Mouse (Mus musculus) spleen, embryonic (tissue): ENCODE results near the gene Saa4.
"Not testable (repeated sequence)": the region's sequence is repeated elsewhere in the genome, so short reads cannot be mapped to it uniquely, and the experiment has no call there.

Experiments
- CTCF ChIA-PET: fragments of 350-600 bp; sonication (Branson Sonifier 250); formaldehyde crosslinking; loops from one replicate; lab custom pipeline; 2022; lab: Charles Lee

Gene Saa4

DNA sequence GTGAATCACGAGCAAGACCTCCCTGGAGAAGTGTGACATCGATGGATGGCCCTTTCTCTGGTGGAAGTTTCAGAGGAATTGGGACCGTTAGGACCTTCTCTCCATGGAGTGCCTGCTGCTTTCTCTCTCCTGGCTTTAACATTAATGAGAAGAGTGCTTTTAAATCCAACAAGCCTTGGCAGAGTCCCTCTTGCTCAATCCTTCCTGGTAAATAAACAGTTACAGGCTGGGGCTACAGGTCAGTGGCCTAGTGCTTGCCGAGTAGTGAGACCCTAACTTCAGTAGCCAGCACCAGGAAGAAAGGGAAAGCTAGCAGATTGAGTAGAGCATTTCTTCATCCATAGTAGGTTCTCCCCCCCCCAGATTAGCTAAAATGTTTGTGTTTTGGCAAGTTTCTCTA, at the start of gene Saa4:
Gene Saa4, minus strand, starts transcription at position 146 of the 400 bp plus-strand sequence.
- CTCF ChIA-PET = no interaction called here

DNA sequence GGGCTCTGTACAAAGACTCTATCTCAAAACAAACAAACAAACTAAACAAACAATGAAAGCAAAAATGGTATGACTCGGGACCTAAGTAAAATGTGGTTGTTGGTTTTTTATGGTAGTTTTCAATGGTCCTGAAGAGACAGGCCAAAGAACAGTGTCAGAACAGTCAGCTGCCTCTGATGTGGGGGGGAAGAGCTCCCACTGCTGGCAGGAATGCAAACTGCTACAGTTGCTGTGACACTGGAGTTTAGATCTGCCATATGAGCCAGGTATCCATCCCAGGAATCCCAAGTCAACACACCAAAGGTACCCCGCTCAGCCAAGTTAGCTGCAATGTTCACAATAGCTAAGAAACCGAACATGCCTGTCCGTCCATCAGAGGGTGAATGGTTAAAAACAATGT, 38.3 kb upstream of the Saa4 start:
- CTCF ChIA-PET = interaction anchor here (1.2 to 1.3 kb wide), 2 partner anchors 55 to 106 kb away, joined by 3 to 5 read pairs; partner anchors contain the start of gene Saa3

DNA sequence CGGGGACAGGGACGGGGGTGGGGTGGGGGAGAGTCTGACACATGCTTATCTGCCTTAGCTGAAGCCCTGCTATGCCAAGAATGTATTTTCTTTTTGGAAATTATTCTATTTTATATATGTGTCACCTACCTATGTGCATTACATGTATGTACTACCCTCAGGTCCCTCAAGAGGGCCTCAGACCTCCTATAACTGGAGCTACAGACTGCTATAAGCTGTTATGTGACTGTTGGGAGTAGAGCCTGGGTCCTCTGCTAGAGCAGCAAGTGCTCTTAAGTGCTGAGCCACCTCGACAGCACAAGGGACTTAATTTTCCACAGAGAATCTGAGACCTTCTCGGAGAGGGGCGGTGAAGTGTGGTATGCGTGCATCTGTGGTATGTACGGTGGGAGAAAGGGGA, 36.0 kb upstream of the Saa4 start:
- CTCF ChIA-PET = no interaction called here

DNA sequence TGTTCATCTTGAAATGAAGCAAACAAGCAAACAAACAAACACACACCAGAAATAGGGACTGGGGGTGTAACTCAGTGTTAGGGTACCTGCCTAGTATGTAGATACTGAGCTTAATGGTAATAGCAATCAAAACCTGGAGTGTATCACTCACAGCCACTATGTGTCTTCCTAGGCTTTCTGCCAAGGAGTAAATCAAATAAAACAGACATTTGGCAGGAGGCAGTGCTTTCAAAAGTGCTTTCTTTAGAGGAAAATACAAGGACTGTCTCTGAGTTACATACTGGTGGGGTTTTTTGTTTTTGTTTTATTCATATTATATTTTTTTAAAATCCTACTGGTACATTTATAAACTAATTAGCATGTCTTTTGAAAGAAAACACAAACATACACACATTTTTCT, 35.0 kb upstream of the Saa4 start:
- CTCF ChIA-PET = no interaction called here

DNA sequence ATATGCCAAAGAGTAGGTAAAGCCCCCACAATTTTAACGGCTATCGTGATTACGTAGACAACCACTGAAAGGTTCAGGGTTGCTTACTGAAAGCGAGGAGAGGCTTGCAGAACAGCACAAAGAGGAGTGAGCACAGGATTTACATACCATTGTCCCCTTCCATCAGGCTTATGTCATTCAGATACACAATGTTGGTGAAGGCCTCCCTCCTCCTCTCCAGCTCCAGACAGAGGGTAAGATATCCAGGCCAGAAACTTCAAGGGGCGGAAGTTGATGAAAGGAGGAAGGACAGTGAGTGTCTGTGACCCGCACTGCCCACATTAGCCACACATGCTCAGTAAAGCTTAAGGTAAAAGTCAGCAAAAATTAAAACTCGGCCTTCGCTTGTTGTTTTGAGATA, 32.3 kb upstream of the Saa4 start:
- CTCF ChIA-PET = no interaction called here

DNA sequence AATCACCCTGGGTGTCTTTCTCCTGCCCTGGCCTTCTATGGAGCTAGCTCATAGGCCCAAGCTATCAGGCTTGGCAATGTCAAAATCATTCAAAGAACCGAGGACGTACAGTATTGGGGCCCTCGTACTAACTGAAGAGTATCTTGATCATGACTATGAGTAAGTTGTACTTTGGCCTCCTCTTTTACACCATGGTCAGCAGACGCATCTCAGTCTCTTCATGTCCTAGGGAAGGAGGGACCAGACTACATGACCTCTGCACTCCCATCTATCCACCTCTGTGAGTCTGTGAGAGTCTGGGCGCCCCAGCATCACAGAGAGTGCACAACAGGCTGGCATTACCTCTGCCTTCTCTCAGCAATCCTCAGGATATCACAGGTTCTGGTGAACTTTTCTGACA, 30.2 kb upstream of the Saa4 start:
- CTCF ChIA-PET = no interaction called here

DNA sequence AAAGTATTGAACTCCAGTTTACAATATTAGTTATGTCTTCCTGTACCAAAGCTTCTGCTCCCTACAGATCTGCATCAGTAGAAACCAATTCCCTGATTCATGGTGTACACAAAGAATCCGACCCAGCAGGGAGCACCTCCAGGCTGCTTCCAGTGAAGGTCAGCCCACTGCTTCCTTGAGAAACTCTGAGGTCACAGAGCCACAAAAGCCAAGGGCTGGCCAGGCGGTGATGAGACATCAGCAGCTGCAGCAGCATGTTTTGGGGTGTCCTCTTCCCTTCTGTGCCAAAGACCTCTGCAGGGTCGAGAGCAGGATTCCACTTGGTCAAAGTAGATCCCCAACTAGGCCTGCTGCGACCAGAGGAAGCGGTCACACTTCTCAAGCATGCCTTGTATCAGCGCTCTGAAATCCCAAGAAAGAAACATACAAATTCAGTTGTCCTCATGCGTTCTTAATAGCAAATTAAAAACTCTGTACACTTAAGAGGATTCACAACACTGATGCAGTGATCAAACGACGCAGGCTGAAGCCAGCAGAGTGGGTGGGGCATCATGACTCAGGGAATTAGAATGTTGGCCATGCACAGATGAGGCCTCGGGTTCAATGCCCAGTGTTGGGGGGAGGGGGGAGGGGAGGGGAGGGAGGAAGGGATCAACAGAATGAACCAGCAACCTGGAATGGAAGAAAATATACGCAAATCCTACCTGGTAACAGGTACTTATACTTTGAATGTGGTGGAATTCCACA, 28.8 kb upstream of the Saa4 start:
- CTCF ChIA-PET = no interaction called here

DNA sequence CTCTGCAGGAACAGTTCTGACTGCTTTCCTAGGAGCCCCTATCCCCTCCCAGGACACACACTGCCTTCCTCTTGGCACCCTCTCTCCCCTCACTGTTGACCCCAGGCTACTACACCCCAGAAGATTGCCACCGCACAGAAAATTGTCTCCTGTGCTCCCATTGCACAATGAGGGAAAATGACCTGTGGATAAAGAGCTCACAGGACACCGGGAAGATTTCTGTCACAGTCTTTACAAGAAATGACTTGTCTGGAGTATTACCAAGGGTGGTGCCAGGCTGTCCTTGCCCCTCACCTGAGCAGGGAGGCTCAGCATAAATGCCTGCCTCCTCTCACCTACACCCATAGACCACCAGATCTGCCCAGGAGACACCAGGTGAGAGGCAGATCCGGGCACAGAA, 19.1 kb upstream of the Saa4 start, which contains the start of gene Saa2:
Gene Saa2, plus strand, starts transcription at position 301 of the 400 bp plus-strand sequence.
- CTCF ChIA-PET = no interaction called here

DNA sequence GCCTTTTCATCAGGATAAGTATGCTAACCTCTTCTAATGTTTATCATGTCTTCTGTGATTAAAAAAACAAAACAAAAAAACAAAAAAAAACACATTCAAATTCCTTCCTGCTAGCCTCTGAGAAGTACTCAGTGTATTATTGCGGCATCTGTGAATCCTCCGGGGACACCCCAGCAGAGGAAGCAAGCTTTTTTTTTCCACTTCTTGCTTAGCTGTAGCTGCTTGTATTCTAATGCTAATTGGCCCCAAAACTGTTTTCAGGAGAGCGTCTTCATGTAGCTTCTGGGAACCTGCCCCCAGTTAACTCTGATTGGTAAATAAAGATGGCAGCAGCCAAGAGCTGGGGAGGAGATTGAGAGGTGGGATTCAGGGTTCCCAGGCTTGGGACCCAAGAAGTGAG, 16.1 kb upstream of the Saa4 start:
- CTCF ChIA-PET = no interaction called here

DNA sequence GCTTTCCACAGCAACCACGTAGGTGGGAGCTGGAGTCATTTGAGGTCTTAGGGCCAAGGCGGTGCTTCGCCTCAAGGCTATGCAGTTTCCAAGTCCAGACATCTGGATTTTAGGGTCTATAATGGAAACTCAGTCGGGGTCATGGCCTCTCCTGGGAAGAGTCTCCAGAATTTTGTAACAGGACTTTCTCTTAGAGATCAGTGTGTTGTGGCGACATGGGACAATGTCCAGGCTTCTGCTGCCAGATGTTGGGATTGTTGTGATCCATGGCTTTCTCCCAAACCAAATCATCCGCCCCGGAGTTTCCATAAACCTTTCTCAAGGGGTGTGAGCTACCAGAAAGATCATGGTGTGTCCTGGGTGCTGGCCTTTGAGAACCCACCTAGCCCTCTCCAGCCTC, 14.0 kb upstream of the Saa4 start:
- CTCF ChIA-PET = no interaction called here

DNA sequence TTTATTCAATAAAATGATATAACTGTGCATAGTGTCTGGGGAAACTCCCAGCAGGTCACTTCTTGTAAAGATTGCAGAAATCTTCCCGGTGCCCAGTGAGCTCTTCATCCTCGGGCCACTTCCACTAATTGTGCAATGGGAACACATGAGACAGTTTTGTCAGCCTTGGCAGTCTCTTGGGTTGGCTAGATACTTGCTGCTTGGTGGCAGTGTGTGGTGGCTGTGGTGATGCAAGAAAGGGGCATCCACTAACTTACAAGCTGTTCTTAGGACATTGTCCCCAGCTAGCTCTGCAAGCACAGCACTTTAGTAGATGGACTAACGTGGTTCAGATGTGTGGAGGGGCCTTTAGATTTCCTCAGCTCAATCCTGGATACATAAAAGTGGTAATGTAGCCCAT, 13.4 kb upstream of the Saa4 start:
- CTCF ChIA-PET = interaction anchor here (0.6 kb wide), 1 partner anchor 12 kb away, joined by 3 read pairs; no protein-coding TSS in a partner anchor

DNA sequence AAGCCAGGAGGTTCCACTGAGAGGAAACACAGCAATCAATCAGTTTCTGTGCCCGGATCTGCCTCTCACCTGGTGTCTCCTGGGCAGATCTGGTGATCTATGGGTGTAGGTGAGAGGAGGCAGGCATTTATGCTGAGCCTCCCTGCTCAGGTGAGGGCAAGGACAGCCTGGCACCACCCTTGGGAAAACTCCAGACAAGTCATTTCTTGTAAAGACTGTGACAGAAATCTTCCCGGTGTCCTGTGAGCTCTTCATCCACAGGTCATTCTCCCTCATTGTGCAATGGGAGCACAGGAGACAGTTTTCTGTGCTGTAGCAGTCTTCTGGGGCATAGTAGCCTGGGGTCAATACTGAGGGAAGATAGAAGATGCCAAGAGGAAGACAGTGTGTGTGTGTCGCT, 10.5 kb upstream of the Saa4 start, which contains the start of gene Saa1:
Gene Saa1, minus strand, starts transcription at position 101 of the 400 bp plus-strand sequence.
- CTCF ChIA-PET = not testable (repeated sequence)

DNA sequence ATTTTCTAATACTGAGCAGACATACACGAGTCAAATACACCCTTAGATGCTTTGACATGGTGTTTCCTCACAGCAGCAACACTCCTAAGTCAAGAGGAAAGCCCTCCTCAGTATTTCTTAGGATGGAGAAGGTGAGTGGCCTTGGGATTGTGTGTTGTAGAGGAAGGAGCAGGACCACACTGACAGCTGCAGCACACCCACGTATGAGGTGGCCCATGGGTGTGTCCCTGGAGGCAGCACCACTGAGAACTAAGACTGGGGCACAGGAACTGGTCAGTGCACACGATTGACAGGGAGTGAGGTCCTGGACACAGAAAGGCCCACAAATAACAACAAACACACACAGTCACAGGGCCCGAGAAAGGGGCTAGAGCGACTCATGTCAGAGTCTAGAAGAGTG, 7.6 kb upstream of the Saa4 start:
- CTCF ChIA-PET = not testable (repeated sequence)

DNA sequence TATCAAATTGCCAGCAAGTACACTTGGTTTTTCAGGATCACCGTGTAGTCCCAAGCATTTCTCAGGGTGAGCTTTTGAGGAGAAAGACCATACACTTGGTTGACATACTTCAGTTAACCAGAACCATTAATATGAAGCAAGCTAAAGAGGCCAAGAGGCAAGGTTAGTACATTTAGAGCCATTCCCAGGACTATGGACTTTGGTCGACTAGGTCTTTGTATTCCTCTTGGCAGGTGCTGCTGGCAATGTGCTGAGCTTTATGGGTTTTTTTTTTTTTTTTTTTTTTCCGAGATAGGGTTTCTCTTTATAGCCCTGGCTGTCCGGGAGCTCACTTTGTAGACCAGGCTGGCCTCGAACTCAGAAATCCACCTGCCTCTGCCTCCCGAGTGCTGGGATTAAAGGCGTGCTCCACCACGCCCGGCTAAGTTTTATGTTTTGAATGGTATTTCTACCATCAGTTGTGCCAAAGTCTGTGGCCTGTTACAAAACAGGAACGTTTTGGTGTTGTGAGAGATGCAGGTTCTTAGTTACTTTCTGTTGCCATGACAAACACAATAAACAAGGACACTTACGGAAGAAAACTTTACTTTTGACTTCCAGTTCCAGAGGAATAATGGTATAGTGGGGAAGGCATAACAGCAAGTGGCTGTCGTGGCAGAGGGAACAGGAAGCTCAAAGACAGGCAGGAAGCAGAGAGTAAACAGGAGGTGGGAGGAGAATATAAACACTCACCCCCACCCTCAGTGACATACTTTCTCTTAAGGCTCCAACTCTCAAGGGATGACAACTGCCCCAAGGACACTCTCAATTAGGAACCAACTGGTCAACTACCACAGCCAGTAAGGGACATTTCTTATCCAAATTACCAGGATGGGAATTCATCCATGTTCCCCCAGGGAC, 6.4 kb upstream of the Saa4 start:
- CTCF ChIA-PET = no interaction called here

DNA sequence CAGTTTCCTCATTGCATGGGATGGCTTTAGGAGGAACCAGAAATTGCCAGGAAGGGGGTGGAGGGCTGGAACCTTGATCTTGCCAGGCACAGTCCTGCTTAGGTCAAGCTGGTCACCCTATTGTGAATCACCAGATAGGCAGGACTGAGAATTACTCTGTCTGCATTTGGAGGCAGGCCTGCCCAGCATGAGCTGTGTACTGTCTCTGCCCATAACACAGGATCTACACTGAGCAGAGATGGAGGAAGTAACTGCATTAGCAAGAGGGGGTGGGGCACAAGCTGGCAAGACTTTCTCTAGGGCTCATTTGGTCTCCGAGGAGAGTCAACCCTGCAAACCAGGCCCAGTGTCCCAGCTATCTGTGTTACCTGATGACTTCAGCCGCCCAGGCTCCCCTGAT, 2.6 kb upstream of the Saa4 start:
- CTCF ChIA-PET = no interaction called here

DNA sequence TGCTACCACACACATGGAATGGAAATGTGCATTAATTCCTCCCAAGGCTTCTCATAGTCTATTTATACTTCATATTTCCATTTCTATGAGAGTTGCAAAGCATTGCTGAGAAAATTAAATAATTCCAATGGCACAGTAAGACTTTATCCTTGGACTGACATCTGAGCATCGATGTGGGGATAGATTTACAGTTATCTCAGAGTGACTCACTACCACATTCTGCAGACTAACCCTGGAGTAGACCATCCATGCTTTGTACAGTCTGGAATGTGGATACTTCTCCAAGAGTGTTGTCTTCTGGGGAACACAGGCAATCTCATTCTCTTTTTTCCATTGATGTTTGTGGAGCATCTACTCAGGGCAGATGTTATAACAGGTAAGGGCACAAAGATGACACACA, 4.8 kb downstream of the Saa4 start:
- CTCF ChIA-PET = no interaction called here

DNA sequence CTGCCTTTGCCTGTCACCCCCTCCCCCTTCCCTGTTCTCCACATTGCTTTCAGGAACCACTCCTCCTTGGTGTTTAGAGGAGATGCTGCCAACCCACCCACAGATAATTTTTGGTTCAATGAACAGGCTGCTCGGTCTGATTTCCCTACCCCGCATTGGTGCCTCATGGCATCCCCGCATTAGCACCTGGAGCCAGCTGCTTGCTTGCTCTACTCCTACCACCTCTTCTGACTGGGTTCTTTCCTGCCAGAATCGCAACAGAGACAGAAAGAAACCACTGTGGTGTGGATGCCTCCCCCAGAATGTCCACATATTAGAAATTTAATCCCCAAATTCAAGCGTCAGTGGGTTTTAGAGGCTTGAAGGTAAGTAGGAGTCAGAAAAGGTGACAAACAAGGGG, 8.0 kb downstream of the Saa4 start:
- CTCF ChIA-PET = no interaction called here

DNA sequence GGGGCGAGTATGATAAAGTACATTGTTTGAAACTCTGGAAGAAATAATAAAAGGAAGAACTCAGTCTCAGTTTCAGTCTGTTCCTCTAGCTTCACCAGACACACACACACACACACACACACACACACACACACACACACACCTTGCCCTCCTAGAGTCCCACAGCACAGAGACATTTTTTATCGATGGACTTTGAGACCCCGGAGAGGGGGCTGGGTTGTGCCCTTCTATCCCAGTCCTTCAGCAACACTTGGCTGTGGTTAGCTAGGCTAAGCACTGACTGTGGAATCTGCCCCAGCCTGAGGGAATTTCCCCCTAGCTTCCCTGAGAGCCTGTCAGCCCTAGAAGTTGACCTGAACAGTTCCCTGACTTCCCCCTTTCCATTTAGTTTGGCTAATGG, 8.6 kb downstream of the Saa4 start:
- CTCF ChIA-PET = no interaction called here

DNA sequence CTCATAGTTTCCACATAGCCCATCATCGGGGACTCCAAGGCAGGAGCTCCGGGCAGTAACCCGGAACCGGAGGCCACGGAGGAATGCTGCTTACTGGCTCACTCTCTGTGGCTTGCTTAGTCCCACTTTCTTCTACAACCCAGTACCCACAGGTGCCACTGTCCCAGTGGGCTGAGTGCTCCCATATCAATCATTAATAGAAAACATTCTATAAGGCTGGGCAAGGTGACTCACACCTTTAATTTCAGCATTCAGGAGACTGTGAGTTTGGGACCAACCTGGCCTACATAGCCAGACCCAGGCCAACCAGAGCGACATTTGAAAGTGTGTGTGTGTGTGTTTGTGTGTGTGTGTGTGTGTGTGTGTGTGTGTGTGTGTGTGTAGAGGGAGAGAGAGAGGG, 9.0 kb downstream of the Saa4 start:
- CTCF ChIA-PET = no interaction called here

DNA sequence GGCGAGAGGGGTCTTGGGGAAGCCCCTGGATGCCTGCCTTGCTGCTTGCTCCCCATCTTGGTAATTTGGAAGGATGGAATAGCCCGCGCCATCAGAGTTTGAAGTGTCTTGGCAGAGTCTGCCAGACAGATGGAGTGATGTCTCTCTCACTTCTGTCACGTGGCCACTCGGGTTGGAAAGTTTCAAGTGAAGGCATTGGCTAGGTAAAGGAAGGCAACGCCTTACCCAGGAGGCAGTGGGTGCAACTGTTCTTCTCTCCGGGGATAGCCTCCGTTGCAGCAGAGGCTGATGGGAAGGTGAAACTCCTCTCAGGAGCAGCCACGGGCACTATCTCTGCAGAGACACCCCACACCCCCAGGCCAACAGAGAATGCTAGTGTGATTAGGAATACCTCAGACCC, 11.9 kb downstream of the Saa4 start:
- CTCF ChIA-PET = no interaction called here

DNA sequence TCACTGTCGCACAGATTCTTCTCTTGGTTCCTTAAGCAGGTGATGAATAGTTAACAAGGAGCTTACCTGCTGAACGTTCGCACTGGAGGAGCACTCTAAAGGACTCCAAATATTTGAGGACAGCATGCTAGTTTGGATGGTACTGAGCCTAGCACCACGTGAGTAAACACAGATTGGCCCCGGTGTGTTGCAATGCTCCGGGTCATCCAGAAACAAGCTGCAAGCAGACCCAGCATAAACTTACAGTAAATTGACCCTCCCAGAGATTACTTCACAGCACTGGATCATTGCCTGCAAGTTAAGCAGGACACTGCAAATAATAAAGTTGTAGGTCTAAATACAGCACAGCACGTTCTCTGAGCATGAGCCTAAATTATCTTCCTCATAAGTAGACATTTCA, 12.9 kb downstream of the Saa4 start:
- CTCF ChIA-PET = no interaction called here

DNA sequence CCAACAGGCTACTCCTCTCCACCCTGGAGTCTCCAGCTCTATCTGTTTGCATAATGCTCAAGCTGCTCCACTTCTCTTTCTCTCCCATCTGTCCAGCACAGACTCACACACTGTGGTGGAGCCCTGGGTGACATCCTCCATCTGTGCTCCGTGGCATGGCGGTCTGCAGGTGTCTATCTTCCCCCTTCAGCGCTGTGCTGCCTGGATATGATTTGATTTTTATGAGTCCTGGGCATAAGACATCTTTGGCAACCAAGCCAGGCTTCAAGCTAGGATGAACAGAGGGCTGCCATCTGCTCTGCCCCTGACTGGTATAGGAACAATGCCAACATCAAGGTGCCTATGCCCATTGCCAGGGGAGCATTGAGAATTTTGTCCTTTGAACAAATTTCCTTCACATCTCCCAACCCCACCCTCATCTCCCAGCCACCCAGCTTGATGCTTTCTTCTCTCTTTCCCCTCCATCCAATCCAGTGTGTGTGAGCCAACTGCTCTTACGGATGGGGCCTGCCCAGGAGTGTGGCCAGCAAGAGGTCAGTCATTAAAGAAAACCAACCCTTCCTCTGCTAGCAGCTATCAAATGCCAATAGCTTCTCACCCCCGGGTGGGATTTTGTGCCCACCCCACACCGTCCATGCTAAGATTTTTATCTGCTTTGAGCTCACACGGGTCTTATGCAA, 13.7 kb downstream of the Saa4 start:
- CTCF ChIA-PET = no interaction called here
